Mouse (Mus musculus) bone marrow, adult 2 months (tissue): ENCODE measurements around the gene Eps8. TPM values are rescaled to one million over a fixed set of nuclear protein-coding genes. Genes with fewer than 3 reads are reported as not detected.

Experiments
- H3K27ac ChIP-seq: fragments of 200-500 bp; 2 replicates; pipeline ENCODE4 v1.5.1; 2012; ENCODE audit warnings: low read depth, mild to moderate bottlenecking, control low read depth, inconsistent platforms, low read length; ENCODE audit not compliant: control insufficient read depth, poor library complexity, insufficient read depth
- H3K4me1 ChIP-seq: fragments of 200-500 bp; 2 replicates; pipeline ENCODE4 v1.6.1; 2011; ENCODE audit warnings: low read length; ENCODE audit not compliant: control insufficient read depth, insufficient read depth
- H3K4me3 ChIP-seq: fragments of 200-500 bp; replicated peaks from 2 replicates; pipeline ENCODE3; 2011; ENCODE audit warnings: mild to moderate bottlenecking, low read depth, low read length, control low read depth; ENCODE audit not compliant: control insufficient read depth
- CTCF ChIP-seq: fragments of 200-500 bp; IDR thresholded peaks from 2 replicates; pipeline ENCODE4 v1.5.1; 2011; ENCODE audit warnings: low read length, control low read depth; ENCODE audit not compliant: control insufficient read depth, insufficient read depth
- POLR2A ChIP-seq: fragments of 200-500 bp; IDR thresholded peaks from 2 replicates; pipeline ENCODE4 v1.6.1; 2011; ENCODE audit warnings: low read depth, mild to moderate bottlenecking, control low read depth, low read length, borderline replicate concordance; ENCODE audit not compliant: control insufficient read depth
- WGBS: fragments of 180-500 bp; shearing (Covaris S2); methylation state at CpG from one replicate; pipeline ENCODE4 v1.1.7; 2018; 5-methylcytosine and 5-hydroxymethylcytosine counted together
- polyA plus RNA-seq: library from polyadenylated mRNA; stranded (reverse); fragments of >200 nt; gene quantifications from 2 replicates; pipeline ENCODE4 v1.2.4, GENCODE M21; 2011; ENCODE audit warnings: low replicate concordance; ENCODE audit not compliant: missing spikeins, insufficient read depth, insufficient read length

Gene Eps8
- polyA plus RNA-seq, 1 experiment: 4.2 TPM

GRCm38 (mm10) chr6:137440559-137441486 lies 213.9 kb downstream of the Eps8 start:
- Histone ChIP-seq H3K4me1 (no peaks in the 10 kb centered on the region), H3K4me3 (no peak overlapping the region), H3K27ac (no peak overlapping the region)
- TF ChIP-seq CTCF (no peak), POLR2A (no peak)
- 79% methylated on average over 19 of the region's 19 CpGs for WGBS

- no peak for TF ChIP-seq POLR2A
- TF ChIP-seq CTCF: no peak
- 84% methylated on average over 16 of the region's 16 CpGs for WGBS
Measured at GRCm38 (mm10) chr6:137437902-137438580, 216.6 kb downstream of the Eps8 start.

GRCm38 (mm10) chr6:137437486-137437885 lies 217.2 kb downstream of the Eps8 start:
- TF ChIP-seq CTCF (no peak), POLR2A (no peak)
- Histone ChIP-seq H3K27ac (no peak overlapping the region), H3K4me1 (no peaks in the 10 kb centered on the region), H3K4me3 (no peak overlapping the region)
- 79% methylated on average over 4 of the region's 4 CpGs for WGBS

More at GRCm38 (mm10) chr6:137437902-137438580, 216.6 kb downstream of the Eps8 start:
- no peak overlapping the region for H3K27ac ChIP-seq
- H3K4me3 ChIP-seq: no peak overlapping the region
- H3K4me1 ChIP-seq: no peaks in the 10 kb centered on the region

GRCm38 (mm10) chr6:137433521-137434137 lies 221.0 kb downstream of the Eps8 start:
- WGBS: 45% methylated on average over 14 of the region's 14 CpGs
- H3K4me3 ChIP-seq: no peak overlapping the region
- no peaks in the 10 kb centered on the region for H3K4me1 ChIP-seq
- no peak overlapping the region for H3K27ac ChIP-seq
- TF ChIP-seq POLR2A: no peak
- no peak for TF ChIP-seq CTCF

Other genes starting within 250 kb of the Eps8 start
- gene Strap, start 80.2 kb upstream of the Eps8 start, polyA plus RNA-seq: 36.8 and 43.6 TPM in 2 replicates
- gene Dera, start 99.7 kb upstream of the Eps8 start, polyA plus RNA-seq: 16.1 and 16.6 TPM in 2 replicates